Mouse (Mus musculus): ENCODE data around the gene Gm20695.

Gm20695 gene

GRCm38 (mm10) chr16:3895173-3895792, 10.8 kb downstream of the Gm20695 start:
- CTCF ChIA-PET, result no interaction called here

GRCm38 (mm10) chr16:3896046-3896445, 11.6 kb downstream of the Gm20695 start:
- CTCF ChIA-PET, result no interaction called here

- CTCF ChIA-PET, result no interaction called here
Measured at GRCm38 (mm10) chr16:3896553-3896952, 12.1 kb downstream of the Gm20695 start.

GRCm38 (mm10) chr16:3907471-3907870, 23.0 kb downstream of the Gm20695 start:
- CTCF ChIA-PET, result no interaction called here

- CTCF ChIA-PET, result interaction anchor here (0.5 to 0.8 kb wide), 3 partner anchors 22 to 164 kb away, joined by 3 read pairs; no protein-coding TSS in a partner anchor
Measured at GRCm38 (mm10) chr16:3908537-3909111, 24.2 kb downstream of the Gm20695 start, which contains the start of the genes 1700037C18Rik and Cluap1. 1700037C18Rik (minus strand) TSS chr16:3908689. Cluap1 (plus strand) TSS chr16:3908801.

GRCm38 (mm10) chr16:3909118-3909517, 24.7 kb downstream of the Gm20695 start:
- CTCF ChIA-PET, result interaction anchor here (0.8 kb wide), 1 partner anchor 22 kb away, joined by 3 read pairs; no protein-coding TSS in a partner anchor

GRCm38 (mm10) chr16:3920756-3921155, 36.3 kb downstream of the Gm20695 start:
- CTCF ChIA-PET, result no interaction called here

GRCm38 (mm10) chr16:3923515-3923914, 39.1 kb downstream of the Gm20695 start:
- CTCF ChIA-PET, result no interaction called here

GRCm38 (mm10) chr16:3923966-3924365, 39.5 kb downstream of the Gm20695 start:
- CTCF ChIA-PET, result no interaction called here

- CTCF ChIA-PET, result interaction anchor here (0.6 kb wide), 1 partner anchor 1316 kb away, joined by 3 read pairs; no protein-coding TSS in a partner anchor
Measured at GRCm38 (mm10) chr16:3928582-3928981, 44.1 kb downstream of the Gm20695 start.

GRCm38 (mm10) chr16:3929151-3929550, 44.7 kb downstream of the Gm20695 start:
- CTCF ChIA-PET, result no interaction called here

GRCm38 (mm10) chr16:3933536-3933935, 49.1 kb downstream of the Gm20695 start:
- CTCF ChIA-PET, result no interaction called here

- CTCF ChIA-PET, result no interaction called here
Measured at GRCm38 (mm10) chr16:3934091-3934490, 49.6 kb downstream of the Gm20695 start.

- CTCF ChIA-PET, result no interaction called here
Measured at GRCm38 (mm10) chr16:3934701-3935100, 50.3 kb downstream of the Gm20695 start.

GRCm38 (mm10) chr16:3951141-3951540, 66.7 kb downstream of the Gm20695 start:
- CTCF ChIA-PET, result no interaction called here

- CTCF ChIA-PET, result no interaction called here
Measured at GRCm38 (mm10) chr16:3956369-3956768, 71.9 kb downstream of the Gm20695 start.

GRCm38 (mm10) chr16:3959261-3959660, 74.8 kb downstream of the Gm20695 start:
- CTCF ChIA-PET, result no interaction called here

- CTCF ChIA-PET, result no interaction called here
Measured at GRCm38 (mm10) chr16:3964990-3965389, 80.5 kb downstream of the Gm20695 start.

GRCm38 (mm10) chr16:3965534-3965933, 81.1 kb downstream of the Gm20695 start:
- CTCF ChIA-PET, result no interaction called here
